Mouse (Mus musculus) common myeloid progenitor, adult 5-6 weeks (primary cell): ENCODE measurements at regions not wholly inside any gene's neighbourhood (a gene's known extent, or its start where the extent isn't known, plus 50 kb on each side); places are given as distances from the start of the nearest gene placed in this dataset.
"Not testable (repeated sequence)": the region's sequence is repeated elsewhere in the genome, so short reads cannot be mapped to it uniquely, and the experiment has no call there.

Experiments used
- ATAC-seq: replicated peaks from 2 replicates; pipeline ENCODE4 v1.8.0; 2016; ENCODE audit warnings: low read depth, mild to moderate bottlenecking, moderate TSS enrichment, inconsistent platforms; ENCODE audit not compliant: poor library complexity, severe bottlenecking

DNA sequence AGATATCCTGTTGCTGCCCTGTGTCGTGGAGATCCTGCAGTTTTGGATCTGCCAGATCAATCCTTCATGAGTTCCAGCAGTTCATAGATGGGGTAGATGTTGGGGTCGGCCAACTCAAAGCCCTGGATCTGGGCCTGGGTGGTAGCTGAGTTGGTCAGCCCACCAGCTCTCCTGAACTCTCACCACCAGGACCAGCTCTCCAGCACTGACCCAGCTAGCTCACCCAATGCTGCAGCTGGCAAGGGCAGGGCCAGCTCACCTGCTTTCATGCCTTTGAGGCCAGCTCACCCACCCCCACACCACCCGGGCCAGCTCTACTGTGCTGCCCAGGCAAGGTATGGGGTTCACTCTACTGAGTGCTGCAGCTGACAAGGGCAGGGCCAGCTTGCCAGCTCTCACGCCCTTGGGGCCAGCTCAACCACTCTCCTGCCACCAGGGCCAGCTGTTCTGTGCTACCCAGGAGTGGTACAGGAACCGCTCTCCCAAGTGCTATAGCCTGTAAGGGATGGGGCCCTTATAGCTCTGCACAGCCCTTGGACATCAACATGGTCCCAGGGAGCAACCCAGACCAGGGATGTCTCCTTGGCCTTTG, 109.7 kb upstream of the Abca1 start:
- ATAC-seq = 0 out of 2 replicates have a peak, but pooled peaks have one; percentile 4

- no peak for ATAC-seq
Observed at GRCm38 (mm10) chr4:53264901-53265300, 105.2 kb upstream of the Abca1 start.

- ATAC-seq = peak; percentile 42
Observed at GRCm38 (mm10) chr4:53264501-53264900, 104.8 kb upstream of the Abca1 start.

- peak; percentile 50 for ATAC-seq
Observed at GRCm38 (mm10) chr4:53263776-53264175, 104.1 kb upstream of the Abca1 start.

- ATAC-seq = no peak
Observed at GRCm38 (mm10) chr4:53262466-53262865, 102.8 kb upstream of the Abca1 start.

DNA sequence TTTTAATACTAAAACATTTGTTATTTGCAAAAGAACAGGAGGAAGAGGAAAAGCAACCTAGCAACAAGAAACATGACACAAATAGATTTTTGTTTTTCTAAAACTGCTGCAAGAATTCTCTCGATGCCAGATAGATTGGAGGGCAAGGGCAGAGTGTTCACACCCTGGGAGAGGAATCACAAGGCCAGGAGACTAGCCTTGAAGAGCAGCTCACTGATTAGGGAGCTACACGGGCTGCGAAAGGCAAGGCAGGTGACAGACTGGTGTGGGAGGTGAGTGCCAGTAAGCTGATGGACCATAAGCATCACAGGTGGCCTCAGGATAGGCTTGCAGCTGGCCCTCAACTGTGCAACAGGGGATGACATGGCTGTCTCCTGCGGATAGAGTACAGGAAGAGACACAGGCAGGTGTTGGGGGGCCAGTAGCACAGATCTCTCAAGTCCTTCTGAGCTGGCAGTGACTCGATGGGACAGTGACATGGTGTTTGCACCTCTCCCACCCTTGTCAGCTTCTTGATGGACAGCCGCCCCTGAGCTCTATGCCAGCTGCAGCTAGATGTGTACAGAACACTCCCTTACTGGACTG, 102.0 kb upstream of the Abca1 start:
- ATAC-seq = no peak

- no peak for ATAC-seq
Observed at GRCm38 (mm10) chr4:53258975-53259374, 99.3 kb upstream of the Abca1 start.

DNA sequence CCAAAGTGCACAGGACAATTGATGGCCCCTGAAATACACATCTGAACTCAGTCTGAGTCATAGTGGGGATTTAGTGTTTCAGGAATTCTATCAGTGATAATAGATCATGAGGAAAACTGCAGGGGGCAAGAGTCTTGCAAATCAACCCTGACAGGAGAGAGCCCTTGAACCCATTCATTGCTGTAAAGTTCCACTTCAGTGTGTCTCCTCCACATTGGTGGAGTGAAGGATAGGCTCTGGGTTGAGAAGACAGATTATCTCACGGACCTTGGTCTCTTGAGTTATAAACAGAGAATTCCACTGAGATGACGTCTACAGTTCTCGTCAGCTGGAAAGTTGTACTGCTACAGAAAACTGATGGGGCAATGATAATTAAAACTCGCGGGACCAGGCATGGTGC, 97.3 kb upstream of the Abca1 start:
- ATAC-seq = no peak

DNA sequence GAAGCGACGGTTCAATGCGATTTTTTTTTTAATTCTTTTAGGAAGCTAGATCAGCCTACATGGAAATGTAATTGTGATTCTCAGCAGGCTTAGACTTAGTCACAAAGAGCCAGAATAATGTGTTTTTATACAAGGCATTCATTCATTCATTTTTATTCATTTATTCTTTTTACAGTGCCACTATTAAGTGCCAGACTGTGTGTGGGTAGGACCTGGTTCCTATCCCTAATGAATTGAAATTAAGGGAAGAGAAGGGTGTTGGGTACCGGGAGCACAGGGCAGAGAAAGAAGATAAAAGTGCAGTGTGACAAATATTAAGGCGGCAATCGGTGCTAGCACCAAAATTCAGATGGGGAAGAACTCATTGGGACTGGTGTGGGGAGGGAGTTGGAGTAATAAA, 94.8 kb upstream of the Abca1 start:
- no peak for ATAC-seq

DNA sequence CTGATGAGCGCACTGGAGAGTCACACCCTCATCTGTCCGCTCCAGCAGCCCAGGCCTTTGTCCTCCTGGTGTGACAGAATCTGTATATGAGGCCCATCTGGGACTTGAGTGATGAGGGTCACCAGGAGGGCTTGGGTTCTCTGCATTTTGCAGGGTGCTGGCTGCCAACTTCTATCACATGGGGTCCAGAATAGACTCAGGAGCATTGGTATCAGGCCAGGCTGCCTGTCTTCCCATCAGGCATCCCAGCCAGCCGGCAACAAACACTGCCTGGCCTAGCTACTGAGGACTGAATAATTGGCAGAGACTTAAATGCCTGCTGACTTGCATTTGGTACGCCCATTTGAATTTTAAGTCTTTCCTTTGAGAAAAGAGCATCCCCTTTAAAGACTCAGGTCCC, 94.0 kb upstream of the Abca1 start:
- no peak for ATAC-seq

DNA sequence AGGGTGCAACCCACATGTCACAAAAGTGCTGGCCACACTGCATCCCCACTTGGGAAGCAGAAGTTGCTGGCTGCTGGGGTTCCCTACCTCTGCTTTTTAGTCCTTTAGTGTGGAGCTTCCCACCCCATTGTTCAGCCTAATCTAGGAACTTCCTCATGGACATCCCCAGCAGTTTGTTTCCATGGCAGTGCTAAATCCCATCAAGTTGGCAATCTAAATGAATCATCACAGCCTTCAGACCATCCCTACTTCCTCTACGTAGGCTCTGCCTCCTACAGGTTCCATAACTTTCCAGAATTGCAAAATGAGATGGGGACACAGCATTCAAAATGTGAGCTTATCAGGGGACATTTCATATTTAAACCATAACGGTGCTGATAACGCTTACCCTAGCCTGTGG, 90.6 kb upstream of the Abca1 start:
- no peak for ATAC-seq

DNA sequence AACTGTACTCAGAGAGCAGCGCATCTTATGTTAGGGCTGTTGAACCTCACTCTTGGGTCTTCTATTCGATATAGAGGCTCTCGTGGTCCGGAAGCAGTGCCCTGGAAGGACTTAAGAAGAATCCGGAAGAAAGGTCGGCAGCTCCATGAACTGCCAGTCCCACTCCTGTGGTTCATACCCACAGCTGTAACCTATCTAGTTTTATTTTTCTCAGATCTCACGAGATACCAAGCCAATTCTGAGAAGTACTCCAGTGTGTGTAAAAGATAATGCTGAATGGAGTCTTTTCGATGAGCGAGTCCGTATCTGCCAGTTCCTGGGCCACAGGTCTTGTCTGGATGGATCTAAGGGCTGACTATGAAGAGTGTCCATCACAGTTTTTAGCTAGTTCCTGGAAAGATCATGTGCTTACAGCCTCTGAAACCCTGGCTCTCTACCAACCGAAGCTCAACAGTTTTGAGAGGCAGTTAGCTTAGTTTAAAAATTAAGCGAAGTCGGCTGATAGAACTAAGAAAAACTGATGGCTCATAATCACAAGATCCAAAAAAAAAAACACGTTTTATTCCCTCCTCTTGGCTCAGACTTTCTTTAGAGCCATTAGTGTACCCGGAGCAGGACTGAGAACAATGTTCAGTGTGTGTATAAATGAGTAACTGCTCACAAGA, 86.5 kb upstream of the Abca1 start:
- peak; percentile 47; the same call in 1 of the 2 replicates for ATAC-seq

GRCm38 (mm10) chr4:53245553-53245952, 85.9 kb upstream of the Abca1 start:
- ATAC-seq = no peak; the same call in 1 of the 2 replicates

DNA sequence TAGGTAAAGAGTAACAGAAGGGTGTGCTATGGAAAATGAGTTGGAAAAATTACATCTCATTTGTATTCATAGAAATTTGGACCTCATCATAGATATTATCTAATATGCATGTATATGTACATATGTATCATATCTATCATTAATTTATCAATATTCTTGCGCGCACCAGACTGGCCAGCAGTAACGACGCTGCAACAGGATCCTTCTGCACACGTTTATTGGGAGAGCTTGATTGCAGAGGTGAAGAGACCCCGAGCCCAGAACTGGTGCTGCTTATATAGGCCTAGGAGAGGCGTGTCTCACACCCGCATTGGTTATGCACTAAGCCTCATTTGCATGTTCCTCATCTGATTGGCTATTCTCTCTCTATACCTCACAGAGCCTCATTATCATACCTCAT, 83.8 kb upstream of the Abca1 start:
- not testable (repeated sequence) for ATAC-seq

DNA sequence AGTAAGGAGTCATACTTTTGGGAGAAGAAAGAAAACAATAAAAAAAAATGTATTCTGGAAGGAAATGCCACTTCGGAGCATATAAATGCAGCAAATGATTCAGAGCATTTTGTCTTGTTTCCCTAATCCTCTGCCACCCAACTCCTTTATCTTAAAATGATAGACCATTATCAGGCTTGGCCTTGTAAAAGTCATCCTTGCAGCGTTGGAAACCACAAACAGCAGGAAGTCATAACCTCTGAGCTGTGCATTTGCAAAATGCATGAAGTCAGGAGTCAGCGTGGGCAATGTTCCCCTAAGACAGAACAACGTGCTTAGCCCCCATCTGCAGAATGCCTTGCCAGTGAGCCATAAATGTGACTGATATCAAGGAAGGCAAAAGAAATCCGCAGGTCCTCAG, 80.2 kb upstream of the Abca1 start:
- peak; percentile 68 for ATAC-seq

DNA sequence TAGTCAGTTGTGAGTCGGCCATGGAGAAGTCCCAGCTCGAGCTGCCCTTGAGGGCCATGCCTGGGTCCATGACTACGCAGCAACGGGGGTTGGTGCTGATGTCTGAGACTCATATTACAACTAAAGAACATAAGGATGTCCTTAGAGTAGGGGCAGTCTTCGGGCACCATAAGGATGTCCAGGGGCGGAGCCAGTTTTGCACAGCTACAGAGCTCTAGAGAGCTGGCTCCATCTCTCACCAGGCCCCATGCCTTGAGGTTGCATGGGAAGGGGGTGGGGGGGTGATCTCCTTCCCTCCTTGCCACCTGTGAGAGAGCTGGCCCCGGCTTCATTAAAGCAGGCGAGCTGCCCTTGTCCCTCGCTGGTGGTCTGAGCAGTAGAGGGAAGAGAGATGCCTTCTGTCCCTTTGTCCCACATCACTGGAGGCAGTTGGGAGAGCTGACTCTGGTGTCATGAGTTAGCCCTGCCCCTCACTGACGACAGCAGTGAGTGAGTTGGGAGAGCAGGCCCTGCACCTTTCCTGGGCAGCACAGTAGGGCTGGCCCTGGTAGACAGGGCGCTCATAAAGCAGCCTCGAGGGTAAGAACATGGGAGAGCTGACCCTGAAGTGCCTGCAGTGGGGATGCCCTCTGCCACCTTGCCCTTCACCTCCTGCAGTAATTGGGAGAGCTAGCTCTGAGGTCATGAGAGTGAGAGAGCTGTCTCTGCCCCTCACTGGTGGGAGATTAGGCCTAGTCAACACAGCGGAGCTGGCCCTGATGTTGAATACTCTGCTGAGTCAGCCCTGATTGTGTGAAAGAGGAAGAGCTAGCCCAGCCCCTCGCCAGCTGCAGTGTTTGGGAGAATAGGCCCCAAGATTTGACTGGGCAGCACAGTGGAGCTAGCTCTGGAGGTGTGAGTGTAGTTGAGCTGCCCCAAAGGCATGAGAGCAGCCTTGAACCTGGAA, 78.9 kb upstream of the Abca1 start:
- ATAC-seq = peak; percentile 96

DNA sequence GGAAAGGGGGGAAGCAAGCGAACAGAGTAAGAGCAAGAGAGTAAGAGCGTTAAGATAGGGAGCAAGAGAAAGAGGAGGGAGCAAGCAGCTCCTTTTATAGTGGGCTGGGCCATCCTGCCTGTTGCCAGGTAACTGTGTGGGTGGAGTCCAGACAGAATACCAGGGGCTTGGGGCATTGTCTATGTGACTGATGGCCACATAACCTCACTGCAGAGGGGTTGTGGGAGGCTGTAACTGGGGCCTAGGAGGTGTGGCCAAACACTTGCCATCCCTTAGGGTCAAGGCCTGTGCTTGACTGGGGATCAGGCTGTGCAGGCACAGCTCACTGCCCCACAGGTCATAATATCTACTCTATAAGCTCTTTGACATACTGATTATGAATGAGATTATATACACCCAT, 76.2 kb upstream of the Abca1 start:
- no peak for ATAC-seq

DNA sequence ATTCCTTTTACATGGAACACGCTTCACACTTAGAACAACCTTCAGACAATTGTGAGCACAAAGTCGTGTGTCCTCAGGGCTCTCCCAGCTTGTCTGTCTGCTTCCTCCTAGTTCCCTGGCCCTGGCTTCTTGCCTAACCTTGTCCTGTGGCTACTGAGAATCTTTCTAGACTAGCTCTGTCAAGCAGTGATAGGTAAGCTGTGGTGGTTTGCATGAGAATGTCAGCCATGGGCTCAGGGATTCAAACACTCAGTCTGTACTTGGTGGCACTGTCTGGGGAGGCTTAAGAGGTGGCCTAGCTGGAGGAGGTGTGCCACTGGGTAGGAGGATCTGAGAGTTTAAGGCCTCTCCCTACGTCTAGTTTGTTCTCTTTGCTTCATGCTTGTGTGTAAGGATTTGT, 72.7 kb upstream of the Abca1 start:
- no peak for ATAC-seq

DNA sequence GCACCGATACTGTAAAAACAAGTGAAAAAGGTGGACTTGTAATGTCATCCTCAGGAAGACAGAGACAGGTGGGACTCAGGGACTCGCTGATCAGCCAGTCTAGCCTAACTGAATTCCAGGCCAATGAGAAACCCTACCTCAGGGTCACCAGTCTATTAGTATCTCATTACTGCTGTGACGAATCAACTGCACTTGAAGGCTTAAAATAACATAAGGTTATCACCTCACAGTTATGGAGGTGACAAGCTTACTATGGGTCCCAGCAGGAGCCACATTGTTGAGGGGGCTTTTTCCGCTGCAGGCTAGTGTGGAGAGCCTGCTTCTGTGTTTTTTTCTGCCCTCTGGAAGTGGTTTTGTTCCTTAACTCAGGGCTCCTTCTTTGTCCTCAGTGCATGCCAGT, 72.2 kb upstream of the Abca1 start:
- ATAC-seq = no peak

GRCm38 (mm10) chr4:53231046-53231445, 71.4 kb upstream of the Abca1 start:
- ATAC-seq = no peak

GRCm38 (mm10) chr4:53228444-53228843, 68.7 kb upstream of the Abca1 start:
- 0 out of 2 replicates have a peak, but pooled peaks have one; percentile 15 for ATAC-seq
